Mouse (Mus musculus) gastrocnemius, adult 2 months (tissue): Measurements from ENCODE around the gene Eif3k. TPM values are rescaled to one million over a fixed set of nuclear protein-coding genes. Genes with fewer than 3 reads are reported as not detected.

Source experiments
- DNase-seq: peaks from one replicate; pipeline ENCODE4 v3.0.0; 2022
- H3K27ac ChIP-seq: fragments of 200-600 bp; 2 replicates; pipeline ENCODE4 v1.8.1; 2022; ENCODE audit warnings: mild to moderate bottlenecking
- H3K4me3 ChIP-seq: fragments of 200-600 bp; 2 replicates; pipeline ENCODE4 v1.8.1; 2022; ENCODE audit warnings: mild to moderate bottlenecking, moderate library complexity
- CTCF ChIP-seq: fragments of 200-600 bp; IDR thresholded peaks from 2 replicates; pipeline ENCODE4 v1.8.1; 2022; ENCODE audit warnings: antibody characterized with exemption, mild to moderate bottlenecking, moderate library complexity
- intact Hi-C: fragments of 180-260 bp; cut with DNase I; formaldehyde crosslinking; loops from one replicate; pipeline ENCODE4 v1.15.1; 2025
- total RNA-seq, 2 experiments: library from RNA; stranded (reverse); gene quantifications; 2 replicates each; pipeline ENCODE4 v1.2.3; 2021

The Eif3k gene
- total RNA-seq, 2 experiments from 2014 or later, result 122 to 141 TPM

- intact Hi-C loops, result loop anchor here (2.0 kb wide), 1 partner anchor 21 kb away; no protein-coding TSS in a partner anchor
- DNase-seq, result peak; percentile 55
- H3K27ac ChIP-seq, result peak overlapping the region; percentile 92
- no peak for TF ChIP-seq CTCF
- H3K4me3 ChIP-seq, result peak overlapping the region; percentile 5; the same call in 1 of the 2 replicates
Measured at GRCm38 (mm10) chr7:28939418-28940183, 42.1 kb downstream of the Eif3k start.

DNA sequence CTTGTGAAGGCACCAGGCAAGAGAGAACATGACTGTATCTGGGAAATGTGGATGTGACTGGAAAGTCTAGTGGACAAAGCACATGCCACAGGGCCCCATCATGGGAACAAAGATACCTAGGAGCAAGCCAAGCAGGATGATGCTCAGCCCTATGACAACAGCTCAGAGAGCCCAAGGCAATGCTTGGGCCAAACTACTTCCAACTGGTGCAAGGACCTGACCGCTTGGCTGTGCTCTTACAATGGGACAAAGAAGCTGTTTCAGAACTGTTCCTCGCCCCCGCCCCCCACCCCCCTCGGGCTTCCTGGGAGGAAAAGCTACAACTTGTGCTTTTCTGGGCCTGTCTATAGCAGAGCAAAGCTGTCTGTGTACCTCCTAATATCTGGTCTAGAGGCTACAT, 43.0 kb downstream of the Eif3k start:
- DNase-seq, result no peak
- peak; percentile 34; the same call in 1 of the 2 replicates for TF ChIP-seq CTCF
- intact Hi-C loops, result loop anchor here (2.0 kb wide), 1 partner anchor 22 kb away; no protein-coding TSS in a partner anchor

DNA sequence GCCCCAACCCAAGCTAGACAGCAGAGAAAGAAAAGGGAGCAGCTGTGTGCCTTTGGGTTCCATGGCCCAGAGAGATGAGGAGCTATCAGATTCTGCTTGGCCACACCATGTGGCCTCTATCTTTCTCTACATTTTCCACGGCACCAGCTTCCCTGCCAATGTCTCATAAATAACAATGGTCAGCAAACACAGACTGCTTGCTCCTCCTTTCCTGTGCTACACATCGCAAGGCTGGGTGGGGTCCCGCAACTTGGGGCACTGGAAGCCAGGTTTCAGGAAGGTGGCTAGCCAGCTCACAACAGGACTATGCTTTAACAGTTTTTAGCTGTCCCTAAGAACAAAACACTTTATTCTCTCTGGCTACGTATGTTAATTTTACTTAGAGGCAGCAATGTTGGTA, 44.9 kb downstream of the Eif3k start:
- intact Hi-C loops, result no loop called here
- peak overlapping the region; percentile 92 for H3K27ac ChIP-seq
- TF ChIP-seq CTCF, result no peak
- H3K4me3 ChIP-seq, result peak overlapping the region; percentile 24
- no peak for DNase-seq

More for the DNA sequence above, 43.0 kb downstream of the Eif3k start:
- H3K27ac ChIP-seq, result peak overlapping the region; percentile 92
- 0 out of 2 replicates have a peak overlapping the region, but pooled peaks have one; percentile 28 for H3K4me3 ChIP-seq

DNA sequence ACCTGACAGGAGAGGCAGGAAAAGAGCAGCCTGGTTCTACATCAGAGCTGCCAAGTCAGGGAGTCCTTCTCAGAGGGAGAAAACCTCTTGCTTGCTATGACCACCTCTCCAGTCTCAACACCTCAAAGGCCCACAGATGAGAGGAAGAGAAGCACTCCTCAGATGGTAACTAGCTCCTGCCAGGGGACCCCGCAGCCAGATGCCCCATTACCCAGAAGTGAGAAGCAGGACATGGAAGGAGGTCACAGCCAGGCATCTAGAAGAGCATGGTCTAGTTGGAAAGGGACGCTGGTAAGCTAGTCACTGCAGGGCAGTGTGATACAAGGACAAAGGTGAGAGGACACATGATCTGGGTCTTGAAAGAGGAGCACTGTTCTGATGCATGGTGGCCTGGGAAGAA, 47.8 kb downstream of the Eif3k start:
- Histone ChIP-seq H3K4me3 (no peak overlapping the region), H3K27ac (peak overlapping the region; percentile 92)
- intact Hi-C loops, result no loop called here
- TF ChIP-seq CTCF, result no peak
- no peak for DNase-seq

DNA sequence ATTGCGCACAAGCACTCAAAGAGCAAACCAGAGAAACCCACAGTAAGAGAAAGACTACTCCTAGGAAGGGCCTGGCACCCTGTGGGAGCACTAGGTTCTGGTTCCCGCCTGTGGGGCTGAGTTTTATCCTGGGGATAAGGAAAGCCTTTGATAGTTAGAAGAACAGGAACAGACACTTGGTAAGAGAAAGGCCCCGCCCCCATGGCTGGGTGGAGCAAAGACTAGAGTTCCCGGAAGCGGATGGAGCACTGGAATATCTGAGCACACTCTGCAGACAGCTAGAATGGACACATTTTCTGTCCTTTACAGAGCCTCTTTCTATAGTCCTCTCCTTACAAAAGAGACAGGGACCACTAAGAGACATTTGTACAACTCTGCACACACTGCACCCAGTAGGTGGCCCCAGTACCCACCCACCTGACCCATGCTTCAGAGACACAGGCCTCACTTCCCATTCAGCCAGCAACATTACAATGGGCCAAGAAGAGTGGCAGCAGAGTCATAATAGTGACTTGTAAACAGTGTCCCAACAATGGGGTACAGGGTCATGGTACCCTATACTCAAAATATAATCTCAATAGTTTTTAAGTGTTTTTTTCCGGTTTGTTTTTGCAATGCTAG, 49.1 kb downstream of the Eif3k start:
- H3K4me3 ChIP-seq, result no peak overlapping the region
- intact Hi-C loops, result no loop called here
- no peak for TF ChIP-seq CTCF
- H3K27ac ChIP-seq, result peak overlapping the region; percentile 49; the same call in 1 of the 2 replicates
- peak; percentile 55 for DNase-seq

GRCm38 (mm10) chr7:28931695-28932039, 50.0 kb downstream of the Eif3k start:
- peak overlapping the region; percentile 62 for H3K27ac ChIP-seq
- TF ChIP-seq CTCF, result no peak
- DNase-seq, result no peak
- intact Hi-C loops, result no loop called here
- H3K4me3 ChIP-seq, result no peak overlapping the region

GRCm38 (mm10) chr7:28931032-28931694, 50.5 kb downstream of the Eif3k start:
- DNase-seq, result no peak
- H3K4me3 ChIP-seq, result no peak overlapping the region
- intact Hi-C loops, result no loop called here
- peak overlapping the region; percentile 62 for H3K27ac ChIP-seq
- no peak for TF ChIP-seq CTCF

DNA sequence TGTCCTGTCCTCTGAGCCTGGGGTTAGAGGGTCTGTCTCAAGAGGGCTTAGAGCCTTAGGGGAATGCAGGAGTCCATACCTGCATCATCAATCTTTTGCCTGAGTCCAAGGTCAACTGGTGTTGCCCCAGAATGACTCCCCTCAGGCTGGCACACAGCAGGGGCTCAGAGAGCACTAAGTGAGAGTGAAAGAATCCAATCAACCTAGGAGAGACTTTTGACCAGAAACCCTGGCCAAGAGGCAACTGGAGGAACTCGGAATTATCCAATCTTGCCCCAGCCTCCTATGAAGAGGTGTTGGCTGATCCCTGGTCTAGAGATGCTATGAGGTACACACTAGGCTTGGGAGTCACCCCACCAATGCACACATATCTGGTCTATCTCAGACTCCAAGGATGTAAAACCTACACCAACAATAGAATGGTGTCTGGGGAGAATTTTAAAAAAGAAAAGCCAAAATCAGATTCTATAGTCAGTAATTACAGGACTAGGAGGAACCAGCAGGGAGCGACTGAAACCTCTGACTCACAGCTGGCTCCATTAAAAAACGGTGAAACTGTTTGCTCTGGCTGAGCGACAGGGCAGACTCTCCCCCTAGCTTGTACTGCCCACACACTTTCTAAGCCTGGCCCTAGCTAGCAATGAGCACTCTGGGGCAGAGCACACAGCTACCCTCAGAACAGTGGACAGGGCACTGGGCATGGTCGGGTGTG, 51.2 kb downstream of the Eif3k start:
- DNase-seq, result no peak
- Histone ChIP-seq H3K4me3 (no peak overlapping the region), H3K27ac (peak overlapping the region; percentile 62)
- peak; percentile 17 for TF ChIP-seq CTCF
- intact Hi-C loops, result no loop called here

DNA sequence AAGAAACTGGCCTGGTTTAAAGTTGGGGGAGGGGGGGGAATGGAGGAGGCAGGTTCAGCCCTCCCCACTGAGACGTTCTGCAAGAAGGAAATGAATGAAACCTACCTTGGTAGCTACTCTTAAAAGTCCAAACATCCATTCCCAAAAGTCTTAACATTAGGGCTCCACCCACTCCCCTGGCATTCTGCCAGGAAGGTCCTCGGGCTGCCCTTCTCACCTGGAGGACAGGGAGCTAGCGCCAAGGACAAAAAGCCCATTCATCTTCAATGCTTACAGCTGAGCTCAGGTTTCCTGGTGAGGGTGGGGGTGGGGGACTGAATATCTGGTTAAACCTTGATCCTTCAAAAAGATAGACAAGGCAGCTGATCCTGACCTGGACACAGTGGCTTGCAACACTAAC, 52.3 kb downstream of the Eif3k start:
- peak overlapping the region; percentile 62 for H3K27ac ChIP-seq
- intact Hi-C loops, result no loop called here
- no peak overlapping the region for H3K4me3 ChIP-seq
- DNase-seq, result no peak
- TF ChIP-seq CTCF, result no peak

DNA sequence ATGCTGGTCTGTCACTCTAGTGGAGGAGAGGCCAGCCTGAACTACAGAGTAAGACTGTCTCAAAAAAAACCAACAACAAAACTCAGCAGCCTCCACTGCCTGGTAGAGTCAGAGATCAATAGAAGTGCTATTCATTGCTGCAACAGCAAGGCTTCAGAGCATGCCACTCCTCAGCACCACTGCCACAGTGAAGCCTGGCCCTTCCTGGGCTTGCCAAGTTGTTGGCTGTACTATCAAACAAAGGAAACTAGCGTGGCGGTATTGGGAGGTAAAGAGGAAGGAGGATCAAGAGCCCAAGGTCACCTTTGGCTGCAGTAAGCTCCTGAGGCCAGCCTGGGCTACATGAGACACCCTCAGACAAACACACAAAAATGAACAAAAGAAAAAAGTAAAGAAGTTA, 55.5 kb downstream of the Eif3k start:
- H3K27ac ChIP-seq, result peak overlapping the region; percentile 94
- no peak for TF ChIP-seq CTCF
- intact Hi-C loops, result no loop called here
- no peak for DNase-seq
- H3K4me3 ChIP-seq, result no peak overlapping the region

DNA sequence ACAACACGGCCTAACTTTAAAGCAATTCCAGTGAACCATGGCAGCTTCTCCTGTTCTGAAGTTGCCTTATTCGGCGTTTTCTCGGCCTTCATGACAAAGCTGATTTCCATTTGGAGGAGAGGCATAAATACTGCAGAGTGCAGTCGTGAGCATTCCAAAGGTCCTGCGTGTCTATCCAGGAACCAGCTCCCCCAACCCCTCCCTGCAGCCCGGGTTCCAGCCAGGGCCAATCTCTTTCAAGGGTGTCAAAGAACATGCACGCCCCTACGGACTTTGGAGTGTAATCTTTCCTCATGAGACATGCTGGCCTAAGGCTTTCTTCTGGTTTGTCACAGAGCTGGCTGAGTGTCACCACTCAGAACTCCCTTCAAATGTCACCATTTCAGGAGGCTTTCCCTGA, 56.3 kb downstream of the Eif3k start:
- Histone ChIP-seq H3K4me3 (peak overlapping the region; percentile 39), H3K27ac (peak overlapping the region; percentile 94)
- intact Hi-C loops, result no loop called here
- DNase-seq, result peak; percentile 90
- TF ChIP-seq CTCF, result no peak

GRCm38 (mm10) chr7:28924802-28925201, 56.9 kb downstream of the Eif3k start:
- DNase-seq, result peak; percentile 59
- no peak for TF ChIP-seq CTCF
- intact Hi-C loops, result loop anchor here (5.0 kb wide), 1 partner anchor 37 kb away; the partner anchor contains the start of gene Actn4
- peak overlapping the region; percentile 39 for H3K4me3 ChIP-seq
- peak overlapping the region; percentile 94 for H3K27ac ChIP-seq
